Mouse (Mus musculus): ENCODE results near the gene Idnk. TPM values are rescaled to one million over a fixed set of nuclear protein-coding genes. Genes with fewer than 3 reads are reported as not detected.

Gene Idnk
- total RNA-seq, 2 experiments from 2014 or later, result 27.5 to 29.9 TPM

DNA sequence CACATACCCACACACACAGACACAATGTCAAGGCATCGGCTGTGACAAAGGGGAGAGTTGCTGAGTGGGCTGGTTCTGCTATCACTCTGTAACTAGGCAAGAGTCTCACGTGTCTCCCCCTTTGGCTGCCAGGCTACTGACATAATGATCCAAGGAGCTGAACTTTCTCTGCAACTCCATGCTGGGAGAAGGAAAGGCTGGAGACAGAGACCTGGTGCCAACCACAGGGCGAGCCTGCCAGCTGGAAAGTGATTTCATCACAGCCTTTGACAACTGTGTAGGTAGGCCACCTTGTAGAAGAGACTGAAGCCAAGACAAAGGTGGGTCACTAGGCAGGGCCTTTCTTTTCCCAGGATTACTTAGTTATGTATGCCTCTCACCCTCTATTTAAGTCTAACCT lies 39.8 kb downstream of the Idnk start:
- no peak for DNase-seq

DNA sequence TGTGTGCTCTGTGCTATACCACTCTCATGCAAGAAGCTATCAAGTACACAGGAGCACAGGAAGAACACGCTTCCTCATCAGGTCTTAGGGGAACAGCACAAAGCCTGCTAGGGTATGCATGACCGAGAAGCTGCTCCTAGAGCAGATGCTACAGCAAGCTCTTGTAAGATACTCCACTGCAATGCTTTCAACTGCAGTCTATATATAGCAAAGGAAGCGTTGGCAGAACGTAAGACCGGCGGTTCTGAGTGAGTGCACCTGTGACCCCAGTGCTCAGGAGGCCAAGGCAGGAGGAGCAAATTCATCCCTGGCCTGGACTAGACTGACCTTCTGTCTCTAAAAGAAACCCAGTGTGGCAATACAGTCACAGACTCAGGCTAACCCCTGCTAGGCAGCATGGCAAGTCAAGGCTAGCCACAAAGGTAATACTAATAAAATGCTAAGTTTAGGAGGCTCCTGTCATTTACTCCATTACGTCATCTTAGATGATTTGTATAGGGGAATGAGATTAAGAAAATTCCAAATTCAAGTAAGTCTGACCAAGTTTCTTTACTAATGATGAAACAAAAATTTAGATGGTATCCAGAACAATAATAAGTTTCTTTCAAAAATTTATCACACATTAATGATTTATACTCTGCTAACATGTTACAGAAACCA lies 40.7 kb downstream of the Idnk start:
- DNase-seq, result no peak

DNA sequence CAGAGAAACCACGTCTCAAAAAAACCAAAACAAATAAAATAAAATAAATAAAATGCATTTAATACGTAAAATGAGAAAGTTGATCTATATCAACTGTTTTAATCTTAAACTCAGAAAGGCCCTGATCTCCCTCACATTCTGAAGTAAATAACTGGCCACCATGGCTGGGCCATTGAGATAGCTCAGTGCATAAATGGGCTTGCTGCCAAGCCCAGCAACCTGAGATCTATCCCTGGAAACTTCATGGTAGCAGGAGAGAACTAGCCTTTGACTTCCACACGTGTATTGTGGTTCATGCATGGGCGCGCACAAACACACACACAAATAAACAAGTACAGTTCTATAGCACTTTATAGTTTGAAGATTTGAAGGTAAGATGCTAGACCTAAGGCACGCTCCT lies 43.9 kb downstream of the Idnk start:
- DNase-seq, result no peak

DNA sequence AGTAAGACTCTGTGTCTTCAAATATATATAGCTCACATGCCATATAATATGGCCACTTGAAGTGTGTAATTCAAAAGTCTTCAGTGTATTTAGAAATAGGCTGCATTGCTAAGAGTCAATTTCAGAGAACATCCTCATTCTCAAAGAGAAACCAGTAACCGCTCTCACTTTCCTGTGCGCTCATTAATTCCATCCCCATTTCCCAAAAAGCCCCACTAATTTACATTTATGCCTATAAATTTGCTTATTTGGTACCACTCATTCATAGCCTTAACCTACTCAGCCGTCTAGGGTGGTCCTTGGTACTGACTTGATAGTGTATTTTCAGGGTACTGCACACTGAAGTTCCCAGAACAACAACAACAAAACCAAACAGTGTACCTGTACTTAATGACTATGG lies 44.5 kb downstream of the Idnk start:
- DNase-seq, result no peak

DNA sequence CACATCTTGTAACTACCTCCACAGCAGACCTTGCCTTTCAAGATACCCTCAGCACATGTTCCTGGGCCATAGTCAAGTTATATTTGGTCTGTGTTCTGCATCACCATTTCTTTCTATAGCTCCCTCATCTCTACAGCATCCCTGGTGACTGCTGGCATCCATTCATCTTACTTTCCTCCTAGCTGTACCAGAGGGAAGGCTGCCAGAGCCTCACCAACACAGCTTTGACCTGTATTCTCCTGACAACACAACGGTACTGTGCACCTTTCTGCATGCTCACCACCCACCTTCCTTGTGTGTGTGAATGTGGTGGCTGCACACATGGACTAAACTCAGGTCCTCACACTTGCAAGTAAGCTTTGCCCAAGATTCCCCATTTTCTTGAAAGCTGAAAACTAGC lies 45.5 kb downstream of the Idnk start:
- no peak for DNase-seq

DNA sequence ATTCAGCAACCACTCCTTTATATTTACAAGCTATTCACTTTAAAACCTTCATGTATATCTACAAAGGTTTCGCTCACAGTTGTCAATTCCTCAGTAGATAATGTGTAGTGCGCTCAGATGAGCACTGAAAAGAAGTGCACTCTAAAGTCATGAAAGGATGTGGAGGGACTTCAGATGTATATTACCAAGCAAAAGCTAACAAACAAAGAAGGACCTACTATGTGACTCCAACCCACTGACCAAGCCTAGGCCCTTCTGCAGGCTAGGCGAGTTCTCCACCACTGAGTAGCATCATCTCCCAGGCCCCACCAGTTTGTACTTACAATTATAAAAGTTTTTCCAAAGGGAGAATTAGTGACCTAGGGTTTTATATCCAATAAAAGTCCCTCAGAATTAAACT lies 46.8 kb downstream of the Idnk start:
- DNase-seq, result no peak

DNA sequence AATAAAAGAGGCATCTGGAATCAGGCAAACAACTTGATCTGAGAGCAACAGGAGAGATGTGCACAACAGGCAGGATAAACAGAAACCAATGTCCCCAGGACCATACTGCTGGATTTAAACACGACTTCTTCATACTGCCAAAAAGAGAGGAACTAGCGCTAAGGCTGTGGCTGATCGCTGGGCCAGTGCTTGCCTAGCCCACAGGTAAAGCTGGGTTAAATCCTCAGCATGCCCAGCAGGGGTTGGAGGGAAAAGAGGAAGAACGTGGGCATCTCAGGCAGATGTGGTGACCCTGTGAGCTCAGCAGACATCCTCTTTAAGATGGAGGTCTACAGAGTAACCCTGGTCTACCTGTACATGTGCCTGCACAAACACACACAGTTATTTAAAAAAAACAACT lies 47.5 kb downstream of the Idnk start:
- no peak for DNase-seq

DNA sequence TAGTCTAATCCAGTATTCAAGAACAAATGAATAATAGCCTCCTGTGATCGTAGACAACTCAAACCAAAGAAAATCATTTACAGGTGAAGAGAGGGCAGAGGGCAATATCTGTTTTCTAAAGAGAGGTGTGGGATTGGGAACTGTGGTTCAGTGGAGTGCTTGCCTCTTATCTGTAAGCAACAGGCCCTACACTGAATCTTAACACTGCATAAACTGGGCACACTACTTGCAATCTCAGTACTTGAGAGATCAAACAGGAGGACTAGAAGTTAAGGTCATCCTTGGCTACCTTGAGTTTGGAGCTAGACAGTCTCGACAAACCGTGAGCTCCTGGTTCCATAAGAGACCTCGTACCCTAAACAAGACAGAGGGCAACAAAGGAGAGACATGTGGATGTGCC lies 48.6 kb downstream of the Idnk start:
- no peak for DNase-seq

DNA sequence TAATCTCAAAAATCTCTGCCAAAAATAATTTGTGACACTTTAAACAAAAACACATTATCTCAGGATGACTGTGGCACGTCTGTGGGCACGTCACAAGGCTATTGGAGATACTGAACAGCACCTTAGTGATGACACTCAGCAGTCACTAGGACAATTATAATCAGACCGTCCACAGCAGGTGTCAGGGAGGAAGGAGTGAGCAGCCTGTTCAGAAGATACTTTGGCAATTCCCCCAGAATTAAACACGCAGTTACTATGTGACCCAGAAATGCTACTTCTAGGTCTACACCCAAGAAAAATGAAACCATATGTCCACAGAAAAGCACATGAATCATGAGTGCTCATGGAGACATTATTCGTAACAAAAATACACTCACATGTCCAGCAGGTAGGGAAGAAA lies 53.0 kb downstream of the Idnk start:
- DNase-seq, result no peak

DNA sequence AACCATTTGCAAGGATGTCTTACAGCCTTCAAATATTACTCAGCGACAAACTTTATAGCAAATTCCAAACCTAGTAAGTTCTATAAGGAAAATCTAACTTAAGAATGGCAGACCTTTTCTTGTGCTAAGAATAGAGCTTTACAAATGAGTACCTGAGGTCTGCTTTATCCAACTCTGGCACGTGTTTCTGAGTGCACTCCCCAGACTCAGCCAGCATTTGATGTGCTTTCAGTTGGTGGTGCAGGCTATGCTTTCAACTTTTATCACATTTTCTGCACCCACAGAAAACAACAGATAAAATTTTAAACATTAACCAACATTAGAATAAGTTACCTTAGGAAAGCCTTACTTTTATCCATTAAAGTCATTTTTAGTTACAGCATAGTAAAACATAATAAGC lies 55.1 kb downstream of the Idnk start:
- no peak for DNase-seq

DNA sequence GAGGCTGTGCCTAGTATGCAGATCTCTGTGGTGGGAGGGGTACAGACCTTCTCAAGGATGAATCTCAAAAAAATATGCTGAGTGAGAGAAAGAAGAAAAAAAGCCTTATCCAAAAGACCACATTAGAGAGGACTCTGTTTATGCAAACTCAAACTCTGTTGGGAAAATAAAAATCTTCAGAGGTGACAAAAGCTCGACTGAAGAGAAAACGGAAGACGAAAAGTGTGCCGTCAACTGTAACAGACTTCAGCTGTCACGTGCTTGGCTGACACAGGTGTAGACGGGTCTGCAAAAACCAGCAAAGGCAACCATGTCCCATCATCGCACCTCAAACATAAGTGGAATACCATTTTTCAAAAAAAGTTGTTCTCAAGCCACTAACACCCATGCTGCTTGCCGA lies 56.4 kb downstream of the Idnk start:
- no peak for DNase-seq

Other genes starting within 250 kb of the Idnk start
- 100 to 1,000 TPM; 180 to 222 TPM for gene Spock1, start 249.3 kb upstream of the Idnk start, total RNA-seq (2021)
- 10 to 100 TPM; 50.4 to 52.7 TPM for gene Klhl3, start 44.1 kb upstream of the Idnk start, total RNA-seq (2021)
- 100 to 1,000 TPM; 112 to 119 TPM for gene Hnrnpa0, start 29.1 kb upstream of the Idnk start, total RNA-seq (2021)
- gene Ubqln1, start 58.0 kb downstream of the Idnk start, total RNA-seq (2021), result 100 to 1,000 TPM; 148 to 155 TPM
- 10 to 100 TPM; 22.2 to 23.5 TPM for gene Gkap1, start 118.0 kb downstream of the Idnk start, total RNA-seq (2021)
- 1 to 10 TPM; 2.9 to 3.9 TPM for gene Kif27, start 201.5 kb downstream of the Idnk start, total RNA-seq (2021)
- gene 2210016F16Rik, start 227.6 kb downstream of the Idnk start, total RNA-seq (2021), result 1 to 10 TPM; 6.3 to 7.6 TPM
- 10 to 100 TPM; 17.7 to 19.5 TPM for gene Rmi1, start 244.6 kb downstream of the Idnk start, total RNA-seq (2021)
- 100 to 1,000 TPM; 670 to 686 TPM for gene Hnrnpk, start 245.7 kb downstream of the Idnk start, total RNA-seq (2021)

Measured in layer of hippocampus, postnatal 36 days (tissue).